Mouse (Mus musculus): Measurements from ENCODE around the gene Pqlc3.
"Not testable (repeated sequence)": the region's sequence is repeated elsewhere in the genome, so short reads cannot be mapped to it uniquely, and the experiment has no call there.

GRCm38 (mm10) chr12:17021125-17021524, 20.9 kb upstream of the Pqlc3 start:
- not testable (repeated sequence) for TF ChIP-seq POLR2A (IDR thresholded peaks at IDR 0.05; ENCODE audit: low read depth, low read length); CTCF (conservative IDR thresholded peaks at IDR 0.05; ENCODE audit: insufficient read depth, insufficient read length, low read depth, low read length)
